Mouse (Mus musculus): ENCODE results near the gene Kif13a.

Gene Kif13a

GRCm38 (mm10) chr13:46765361-46765760, 164.3 kb downstream of the Kif13a start:
- no peak for DNase-seq

GRCm38 (mm10) chr13:46763210-46763609, 166.5 kb downstream of the Kif13a start:
- no peak for DNase-seq

- no peak for DNase-seq
These were observed 168.7 kb downstream of the Kif13a start for GRCm38 (mm10) chr13:46760921-46761320.

- no peak for DNase-seq
These were observed 170.3 kb downstream of the Kif13a start for GRCm38 (mm10) chr13:46759281-46759809.

- DNase-seq, result no peak
These were observed 171.0 kb downstream of the Kif13a start for GRCm38 (mm10) chr13:46758627-46759026.

- no peak for DNase-seq
These were observed 171.7 kb downstream of the Kif13a start for GRCm38 (mm10) chr13:46757946-46758345.

GRCm38 (mm10) chr13:46753294-46753693, 176.4 kb downstream of the Kif13a start:
- DNase-seq, result no peak

GRCm38 (mm10) chr13:46752566-46753229, 177.0 kb downstream of the Kif13a start:
- no peak for DNase-seq

- DNase-seq, result peak; percentile 39
These were observed 181.4 kb downstream of the Kif13a start for GRCm38 (mm10) chr13:46748138-46748873.

GRCm38 (mm10) chr13:46743821-46744220, 185.8 kb downstream of the Kif13a start:
- no peak for DNase-seq

- peak; percentile 21 for DNase-seq
These were observed 187.3 kb downstream of the Kif13a start for GRCm38 (mm10) chr13:46742367-46742766.

- DNase-seq, result no peak
These were observed 190.2 kb downstream of the Kif13a start for GRCm38 (mm10) chr13:46739426-46739825.

- DNase-seq, result no peak
These were observed 192.2 kb downstream of the Kif13a start for GRCm38 (mm10) chr13:46737482-46737881.

- no peak for DNase-seq
These were observed 193.2 kb downstream of the Kif13a start for GRCm38 (mm10) chr13:46736479-46736865.

GRCm38 (mm10) chr13:46735808-46736478, 193.7 kb downstream of the Kif13a start:
- peak; percentile 73 for DNase-seq

- DNase-seq, result no peak
These were observed 194.4 kb downstream of the Kif13a start for GRCm38 (mm10) chr13:46735219-46735807.

GRCm38 (mm10) chr13:46729998-46730397, 199.7 kb downstream of the Kif13a start:
- no peak for DNase-seq

GRCm38 (mm10) chr13:46728411-46728810, 201.3 kb downstream of the Kif13a start:
- DNase-seq, result no peak

- peak; percentile 99 for DNase-seq
These were observed 201.8 kb downstream of the Kif13a start, which contains the start of gene Nup153 for GRCm38 (mm10) chr13:46727837-46728268. TSS of gene Nup153 (minus strand) at chr13:46727940.

GRCm38 (mm10) chr13:46727038-46727836, 202.4 kb downstream of the Kif13a start:
- DNase-seq, result peak; percentile 81

- peak; percentile 55 for DNase-seq
These were observed 203.2 kb downstream of the Kif13a start for GRCm38 (mm10) chr13:46726288-46727037.
